Mouse (Mus musculus) adipose tissue, adult 10 weeks (tissue): ENCODE data around the gene Itpka. TPM values are rescaled to one million over a fixed set of nuclear protein-coding genes. Genes with fewer than 3 reads are reported as not detected.

Source experiments
- polyA plus RNA-seq: library from polyadenylated mRNA; stranded (reverse); fragments of 350-450 nt; fragmentation: Illumina TruSeq; extraction: RNeasy Lipid Tissue Mini Kit (QIAGEN cat#74804); gene quantifications from one replicate; pipeline ENCODE4 v1.2.3, GENCODE M21; 2014; ENCODE audit warnings: low read depth, low replicate concordance

Gene Itpka
- polyA plus RNA-seq, result 2.2 TPM

DNA sequence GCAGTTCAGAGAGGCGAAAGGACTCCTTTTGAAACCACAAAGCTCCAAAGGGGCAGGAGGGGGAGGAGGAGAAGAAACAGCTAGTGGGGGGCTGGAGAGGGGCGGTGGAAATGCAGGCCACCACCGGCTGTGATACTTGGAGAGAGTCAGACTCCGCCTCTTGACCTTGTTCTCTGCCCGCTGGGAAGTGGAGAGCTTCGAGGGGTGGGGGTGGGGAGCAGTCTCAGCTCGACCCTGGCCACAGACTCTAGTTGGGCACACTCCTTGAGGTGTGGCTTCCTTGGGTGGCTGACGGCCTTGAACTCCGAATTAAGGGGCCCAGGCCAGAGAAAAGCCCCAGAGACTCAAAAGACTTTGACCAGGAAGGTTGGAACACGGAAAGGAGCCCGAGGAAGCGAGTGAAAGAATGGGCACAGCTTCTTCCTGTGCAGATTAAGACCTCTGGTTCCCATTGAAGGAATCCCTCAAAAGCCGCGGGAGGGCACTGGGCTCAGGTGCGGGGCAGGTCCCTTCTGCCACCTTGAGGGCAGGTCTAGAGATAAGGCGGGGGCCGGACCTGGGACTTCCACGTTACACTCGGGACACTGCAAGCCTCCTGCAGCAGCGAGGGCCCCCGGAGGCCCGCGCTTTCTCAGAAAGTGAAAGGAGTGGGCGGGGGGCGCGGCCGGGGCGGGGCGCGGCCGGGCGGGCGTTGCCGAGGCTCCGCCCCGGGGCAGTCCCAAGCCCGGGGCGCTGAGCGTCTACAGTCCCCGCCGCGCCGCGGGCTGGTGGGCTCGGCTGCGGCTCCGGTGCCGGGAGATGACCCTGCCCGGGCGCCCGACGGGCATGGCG is at the start of gene Itpka:
Itpka (plus strand) TSS at position 757 of the 831 bp plus-strand sequence.

DNA sequence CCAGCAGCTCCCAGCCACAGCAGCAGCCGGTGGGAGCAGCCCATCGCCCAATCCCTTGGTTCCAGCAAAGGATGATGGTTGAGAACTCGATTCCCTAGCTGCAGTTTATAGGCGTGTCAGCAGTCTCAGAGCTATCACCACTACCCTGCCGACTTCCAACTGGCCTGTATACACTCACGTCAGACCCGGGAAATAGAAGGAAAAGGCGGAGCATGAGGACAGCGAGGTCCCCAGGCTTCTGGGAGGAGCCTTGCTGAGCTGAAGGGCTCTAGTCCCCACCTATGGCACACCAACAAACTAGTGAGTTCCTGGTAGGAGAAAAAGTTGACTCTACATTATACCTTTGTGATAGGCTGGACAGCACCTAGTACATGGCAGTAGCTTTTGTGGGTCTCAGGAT is 18.1 kb downstream of the Itpka start, which contains the start of gene Ltk:
Ltk (minus strand) TSS at position 181 of the 400 bp plus-strand sequence.

DNA sequence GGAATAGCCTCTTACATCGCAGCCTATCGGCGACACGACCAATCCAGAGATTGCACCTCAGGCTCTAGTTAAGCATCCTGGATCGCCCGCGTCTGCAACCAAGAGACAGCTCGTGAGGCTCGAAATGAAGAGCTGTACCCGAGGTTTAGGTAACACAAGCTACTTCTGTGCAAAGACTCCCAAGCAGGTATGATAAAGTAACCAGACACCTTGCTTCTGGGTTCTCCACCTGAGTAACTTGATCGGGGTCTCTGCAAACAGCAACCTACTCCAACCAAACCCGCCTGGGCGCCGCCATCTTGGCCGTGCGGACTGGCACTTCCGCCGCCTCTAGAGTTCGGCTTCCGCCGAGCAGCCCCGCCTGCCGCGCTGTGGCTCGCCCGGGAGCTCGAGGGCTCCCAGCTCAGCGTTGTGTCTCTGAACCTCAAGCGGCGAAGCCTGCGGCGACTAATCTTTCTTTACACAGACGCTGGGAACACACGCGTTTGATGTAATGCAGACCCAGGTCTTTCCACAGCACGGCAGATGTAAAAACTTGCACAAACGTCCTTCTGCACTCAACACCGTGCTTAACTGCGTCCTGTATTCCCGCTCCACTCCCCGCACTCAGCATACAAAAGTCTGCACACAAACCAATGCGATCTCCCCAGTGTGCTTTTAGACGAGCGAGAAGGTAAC is 45.2 kb downstream of the Itpka start, which contains the start of gene Rpap1:
Rpap1 (minus strand) TSS at position 332 of the 678 bp plus-strand sequence.

DNA sequence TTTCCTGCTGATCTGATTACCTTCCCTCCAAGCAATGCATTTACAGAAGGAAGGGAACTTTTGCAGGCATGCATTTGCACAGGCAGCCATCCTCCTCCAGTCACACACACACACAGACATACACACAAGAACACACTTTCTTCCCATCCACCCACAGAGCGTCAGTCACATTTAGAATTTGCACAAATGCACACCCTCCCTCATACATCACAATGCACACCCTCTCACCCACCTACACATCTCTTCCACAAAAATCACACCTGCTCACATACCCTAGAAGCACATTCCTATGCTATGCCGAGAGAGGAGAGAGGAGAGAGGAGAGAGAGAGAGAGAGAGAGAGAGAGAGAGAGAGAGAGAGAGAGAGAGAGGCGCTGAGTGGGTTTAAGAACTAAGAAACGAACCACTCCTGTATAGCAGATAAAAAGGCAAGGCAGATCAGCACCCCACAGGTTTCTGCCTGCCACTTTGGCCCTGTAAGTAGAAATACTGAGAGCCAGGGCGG is 55.2 kb downstream of the Itpka start, which contains the start of gene Tyro3:
Tyro3 (plus strand) TSS at position 455 of the 505 bp plus-strand sequence.

Other genes with a start within 250 kb of the Itpka start
- 3.5 TPM for gene Exd1, start 194.7 kb upstream of the Itpka start, polyA plus RNA-seq
- gene Chp1, start 194.6 kb upstream of the Itpka start, polyA plus RNA-seq, result 192 TPM
- 2.0 TPM for gene Nusap1, start 124.0 kb upstream of the Itpka start, polyA plus RNA-seq
- 2.2 TPM for gene Oip5, start 123.9 kb upstream of the Itpka start, polyA plus RNA-seq
- 22.2 TPM for gene Ndufaf1, start 79.5 kb upstream of the Itpka start, polyA plus RNA-seq
- gene Rtf1, start 67.3 kb upstream of the Itpka start, polyA plus RNA-seq, result 21.3 TPM
- 0.12 TPM for gene Ltk, start 18.1 kb downstream of the Itpka start, polyA plus RNA-seq
- gene Rpap1, start 45.2 kb downstream of the Itpka start, polyA plus RNA-seq, result 10.5 TPM
- gene Tyro3, start 55.4 kb downstream of the Itpka start, polyA plus RNA-seq, result 4.2 TPM
- gene Mga, start 154.9 kb downstream of the Itpka start, polyA plus RNA-seq, result 21.2 TPM
- gene Mapkbp1, start 230.4 kb downstream of the Itpka start, polyA plus RNA-seq, result 28.3 TPM